Mouse (Mus musculus) telencephalon, adult 2 months (tissue): ENCODE results near the gene Fibp.

Experiments used
- DNase-seq: peaks from one replicate; pipeline ENCODE4 v3.0.0-alpha.2; 2011; ENCODE audit warnings: low read depth, low spot score

Gene Fibp

GRCm38 (mm10) chr19:5460465-5460911 is at the start of gene Fibp:
Gene Fibp, plus strand, starts transcription at chr19:5460615.
- DNase-seq: peak; percentile 87

GRCm38 (mm10) chr19:5410641-5411040 is 49.8 kb upstream of the Fibp start:
- DNase-seq: no peak

- DNase-seq: no peak
Observed at GRCm38 (mm10) chr19:5411961-5412360, 48.5 kb upstream of the Fibp start.

- DNase-seq: no peak
Observed at GRCm38 (mm10) chr19:5413840-5414239, 46.6 kb upstream of the Fibp start.

GRCm38 (mm10) chr19:5414534-5414957 is 45.9 kb upstream of the Fibp start:
- DNase-seq: no peak

- DNase-seq: no peak
Observed at GRCm38 (mm10) chr19:5418750-5419466, 41.5 kb upstream of the Fibp start.

- no peak for DNase-seq
Observed at GRCm38 (mm10) chr19:5419630-5420029, 40.8 kb upstream of the Fibp start.

GRCm38 (mm10) chr19:5420579-5420978 is 39.8 kb upstream of the Fibp start:
- DNase-seq: no peak

- no peak for DNase-seq
Observed at GRCm38 (mm10) chr19:5421784-5422183, 38.6 kb upstream of the Fibp start.

- no peak for DNase-seq
Observed at GRCm38 (mm10) chr19:5422267-5422666, 38.1 kb upstream of the Fibp start.

- DNase-seq: no peak
Observed at GRCm38 (mm10) chr19:5422895-5423443, 37.4 kb upstream of the Fibp start.

- no peak for DNase-seq
Observed at GRCm38 (mm10) chr19:5423561-5423960, 36.9 kb upstream of the Fibp start.

GRCm38 (mm10) chr19:5424092-5424781 is 36.2 kb upstream of the Fibp start:
- no peak for DNase-seq

GRCm38 (mm10) chr19:5424782-5425741 is 35.4 kb upstream of the Fibp start, which contains the start of the genes Drap1 and AI837181:
Gene Drap1, minus strand, starts transcription at chr19:5424979.
Gene AI837181, plus strand, starts transcription at chr19:5425144.
- peak; percentile 97 for DNase-seq

- no peak for DNase-seq
Observed at GRCm38 (mm10) chr19:5425906-5426565, 34.4 kb upstream of the Fibp start.

GRCm38 (mm10) chr19:5426640-5427290 is 33.6 kb upstream of the Fibp start:
- no peak for DNase-seq

GRCm38 (mm10) chr19:5428083-5428482 is 32.3 kb upstream of the Fibp start:
- no peak for DNase-seq

- no peak for DNase-seq
Observed at GRCm38 (mm10) chr19:5429219-5429618, 31.2 kb upstream of the Fibp start.

- no peak for DNase-seq
Observed at GRCm38 (mm10) chr19:5429806-5430205, 30.6 kb upstream of the Fibp start.

GRCm38 (mm10) chr19:5430408-5430807 is 30.0 kb upstream of the Fibp start:
- DNase-seq: no peak
